Mouse (Mus musculus): ENCODE results near the gene Mmadhc.
A peak's percentile ranks its signal among the peaks of the same experiment; 100 is the strongest.

The Mmadhc gene

DNA sequence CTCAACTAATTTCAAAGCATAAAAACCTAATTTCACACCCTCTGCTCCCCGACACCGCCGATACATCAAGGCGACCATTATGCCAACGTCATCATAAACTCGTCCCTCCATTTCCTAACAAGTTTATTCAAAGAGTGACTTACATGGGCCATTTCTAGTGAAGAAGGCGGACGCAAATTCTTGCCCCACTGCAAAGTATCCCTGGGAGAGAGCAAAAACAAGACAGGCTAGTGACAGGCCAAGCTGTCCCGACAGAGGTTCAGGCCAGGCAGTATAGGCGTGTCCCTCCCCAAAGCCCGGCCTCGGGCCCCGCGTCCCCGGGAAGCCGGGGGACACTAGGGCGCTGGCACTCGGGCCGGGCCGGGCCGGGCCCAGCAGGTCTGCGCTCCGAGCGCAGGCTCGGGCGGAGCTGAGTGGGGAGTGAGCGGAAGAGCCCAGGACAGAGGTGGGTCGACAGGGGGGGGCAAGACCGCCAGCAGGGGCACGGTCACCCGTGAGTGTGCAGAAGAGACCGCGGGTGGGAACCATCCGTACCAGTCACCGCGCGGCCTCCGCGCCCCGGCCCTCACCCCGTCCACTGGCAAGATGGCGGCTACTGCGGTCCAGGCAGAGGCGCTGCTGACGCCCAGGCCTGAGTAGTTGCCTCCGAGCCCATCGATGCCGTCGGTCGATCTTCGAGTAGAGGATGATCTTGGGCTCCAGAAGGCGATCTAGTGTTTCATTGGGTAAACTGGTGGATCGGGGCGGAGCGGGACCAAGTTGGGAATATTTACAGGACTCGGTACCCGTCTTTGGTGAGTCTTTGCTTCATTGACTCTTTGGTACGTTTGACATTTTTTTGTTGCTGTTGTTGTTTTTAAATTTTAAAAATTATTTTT is at the start of gene Mmadhc:
Mmadhc (minus strand) TSS at position 693 of the 878 bp plus-strand sequence.
- peak; percentile 91 for DNase-seq

GRCm38 (mm10) chr2:50343598-50343997 is 47.0 kb upstream of the Mmadhc start:
- DNase-seq: no peak

GRCm38 (mm10) chr2:50339061-50339460 is 42.5 kb upstream of the Mmadhc start:
- DNase-seq: no peak

DNA sequence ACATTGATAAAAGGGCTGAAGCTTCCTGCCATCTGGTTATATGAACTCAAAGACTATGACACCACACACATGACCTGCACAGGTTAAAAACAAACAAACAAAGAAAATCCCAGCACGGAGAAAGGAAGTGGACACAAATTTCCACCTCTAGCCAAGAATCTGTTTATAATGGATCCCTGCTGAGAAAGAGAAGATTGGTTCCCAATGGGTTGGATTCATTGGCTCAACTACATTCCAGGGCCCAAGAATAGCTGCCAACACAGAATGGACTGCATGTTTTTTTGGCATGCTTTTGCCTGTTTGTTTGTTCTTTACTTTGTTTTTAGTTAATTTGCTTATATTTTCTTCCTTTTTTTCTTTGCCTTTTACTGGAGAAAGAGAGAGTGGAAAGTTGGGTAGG is 41.0 kb upstream of the Mmadhc start:
- DNase-seq: no peak

- DNase-seq: no peak
Observed at GRCm38 (mm10) chr2:50331716-50332270, 35.2 kb upstream of the Mmadhc start.

DNA sequence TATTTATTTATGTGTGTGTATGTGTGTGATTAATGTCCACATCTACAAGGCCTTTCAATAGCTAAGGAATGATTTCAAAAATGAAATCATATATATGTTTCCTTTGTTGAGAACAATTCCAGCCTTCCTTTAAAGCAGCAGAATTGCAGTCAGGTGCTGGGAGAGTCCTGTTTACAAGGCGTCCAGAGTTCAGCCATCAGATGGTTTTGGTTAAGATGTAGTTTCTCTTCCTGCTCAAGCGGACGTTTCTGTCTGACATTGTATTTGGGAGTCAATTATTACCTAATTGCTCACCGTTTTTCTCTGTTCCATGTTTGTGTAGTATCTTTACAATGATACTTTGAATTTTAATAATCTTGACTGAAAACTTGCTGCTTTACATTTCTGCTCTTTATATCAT is 31.6 kb upstream of the Mmadhc start:
- no peak for DNase-seq

DNA sequence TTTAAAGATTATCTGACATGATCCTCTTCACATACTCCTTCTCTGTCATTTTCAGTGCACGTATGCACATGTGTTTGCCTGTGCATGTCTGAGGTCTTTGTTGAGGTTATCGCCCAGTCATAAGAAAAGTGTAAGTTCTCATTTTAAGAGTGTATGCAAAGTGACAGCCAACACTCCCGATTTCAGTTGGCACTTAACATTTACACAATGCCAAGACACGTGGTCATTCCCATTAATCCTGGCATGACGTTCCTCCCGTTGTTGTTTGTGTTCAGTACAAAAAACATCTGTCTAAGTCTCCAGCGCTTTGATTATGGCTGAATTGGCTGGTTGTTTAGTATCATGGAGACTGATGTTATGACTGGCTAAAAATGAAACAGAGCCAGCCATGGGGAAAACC is 28.2 kb upstream of the Mmadhc start:
- no peak for DNase-seq

- DNase-seq: peak; percentile 60
Observed at GRCm38 (mm10) chr2:50306663-50307320, 10.2 kb upstream of the Mmadhc start.

- DNase-seq: no peak
Observed at GRCm38 (mm10) chr2:50304824-50305577, 8.4 kb upstream of the Mmadhc start.

DNA sequence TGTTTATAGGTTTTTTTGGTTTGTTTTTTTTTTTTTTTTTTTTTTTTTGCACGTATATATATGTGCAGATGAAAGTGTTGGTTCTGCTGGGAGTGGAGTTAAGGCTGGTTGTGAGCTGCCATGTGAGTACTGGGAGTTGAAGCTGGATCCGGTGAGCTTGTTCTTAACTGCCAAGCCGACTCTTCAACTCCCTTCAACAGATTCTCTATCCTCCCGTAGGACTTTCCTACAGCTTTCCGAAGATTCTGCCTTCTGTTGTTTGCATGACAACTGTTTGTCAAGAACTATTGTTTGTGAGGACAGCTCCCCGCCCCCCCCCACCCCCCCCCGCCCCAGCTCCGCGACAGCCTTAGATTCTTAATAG is 368 bp upstream of the Mmadhc start:
- DNase-seq: peak; percentile 12

GRCm38 (mm10) chr2:50295562-50295961 is 1.0 kb downstream of the Mmadhc start:
- no peak for DNase-seq

GRCm38 (mm10) chr2:50294084-50294483 is 2.5 kb downstream of the Mmadhc start:
- DNase-seq: no peak

DNA sequence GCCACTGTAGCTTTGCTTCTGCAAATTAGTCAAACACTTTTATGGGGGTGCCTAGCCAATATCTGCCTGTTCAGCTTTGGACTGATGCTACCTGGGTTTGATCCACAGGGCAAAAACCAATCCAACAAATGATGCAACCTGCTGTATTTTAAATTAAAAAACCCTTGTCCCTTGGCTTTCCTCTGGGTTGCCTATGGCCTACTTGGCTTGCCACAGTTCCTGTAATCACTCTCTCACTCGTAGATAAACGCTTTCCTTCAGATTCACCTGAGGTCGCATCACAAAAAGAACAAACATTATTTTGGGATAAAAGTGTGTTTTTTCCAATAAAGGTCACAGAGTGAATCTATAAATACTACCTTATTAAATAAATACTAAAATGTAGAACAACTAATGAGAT is 3.0 kb downstream of the Mmadhc start:
- no peak for DNase-seq

DNA sequence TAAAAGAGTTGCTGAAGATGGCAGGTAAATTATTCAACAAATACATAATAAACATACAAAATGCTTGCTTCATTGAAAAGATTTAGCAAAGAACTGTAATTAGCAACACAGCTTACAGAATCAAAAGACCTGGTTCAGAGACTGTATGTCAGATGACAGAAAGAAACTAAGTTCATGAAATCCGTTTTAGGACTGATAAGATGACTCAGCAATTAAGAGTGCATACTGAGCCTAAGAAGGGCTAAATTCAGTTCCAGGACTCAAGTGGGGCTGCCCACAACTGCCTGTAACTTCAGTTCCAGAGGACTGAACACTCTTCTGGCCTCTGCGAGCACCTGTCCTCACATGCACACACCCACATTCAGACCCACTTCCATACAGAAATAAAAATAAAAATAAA is 4.7 kb downstream of the Mmadhc start:
- no peak for DNase-seq

GRCm38 (mm10) chr2:50290754-50291153 is 5.8 kb downstream of the Mmadhc start:
- no peak for DNase-seq

- DNase-seq: no peak
Observed at GRCm38 (mm10) chr2:50284781-50285180, 11.8 kb downstream of the Mmadhc start.

GRCm38 (mm10) chr2:50284040-50284439 is 12.6 kb downstream of the Mmadhc start:
- DNase-seq: no peak

- no peak for DNase-seq
Observed at GRCm38 (mm10) chr2:50276715-50277114, 19.9 kb downstream of the Mmadhc start.

DNA sequence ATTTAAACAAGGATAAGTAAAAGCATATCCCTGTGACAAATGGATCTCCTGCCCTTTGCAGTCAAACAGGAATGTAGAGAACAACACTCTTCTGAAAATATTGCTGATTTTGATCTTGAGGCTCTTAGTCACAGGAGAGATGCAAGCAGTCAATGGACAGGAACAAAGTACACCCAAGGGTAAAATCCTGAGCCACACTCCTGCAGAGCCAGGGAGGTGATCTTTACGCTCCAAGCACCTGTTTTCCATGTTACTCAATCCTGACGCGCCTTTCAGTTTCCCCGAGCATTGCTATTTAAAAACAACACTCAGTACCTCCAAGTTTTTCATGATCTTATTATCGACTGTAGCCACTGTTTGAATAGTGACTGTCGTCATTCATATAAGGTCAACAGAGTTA is 23.2 kb downstream of the Mmadhc start:
- no peak for DNase-seq

DNA sequence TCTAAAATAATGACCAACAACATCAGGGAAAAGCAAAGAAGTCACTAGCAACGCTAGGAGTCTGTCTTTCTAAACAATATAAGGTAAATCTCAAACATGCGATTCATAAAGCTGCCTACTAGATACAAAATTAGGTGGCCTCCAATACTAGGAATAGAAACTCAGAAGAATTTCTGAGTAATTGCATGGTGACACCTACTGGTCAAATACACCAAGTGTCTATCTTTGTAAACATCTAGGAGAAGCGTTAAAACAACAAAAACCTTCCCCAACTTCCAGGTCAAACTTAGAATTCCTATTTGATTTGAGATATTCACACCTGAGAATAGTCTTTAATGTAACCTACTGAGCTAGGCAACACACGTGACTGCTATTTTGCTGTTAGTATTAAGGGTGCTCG is 24.4 kb downstream of the Mmadhc start:
- DNase-seq: no peak

DNA sequence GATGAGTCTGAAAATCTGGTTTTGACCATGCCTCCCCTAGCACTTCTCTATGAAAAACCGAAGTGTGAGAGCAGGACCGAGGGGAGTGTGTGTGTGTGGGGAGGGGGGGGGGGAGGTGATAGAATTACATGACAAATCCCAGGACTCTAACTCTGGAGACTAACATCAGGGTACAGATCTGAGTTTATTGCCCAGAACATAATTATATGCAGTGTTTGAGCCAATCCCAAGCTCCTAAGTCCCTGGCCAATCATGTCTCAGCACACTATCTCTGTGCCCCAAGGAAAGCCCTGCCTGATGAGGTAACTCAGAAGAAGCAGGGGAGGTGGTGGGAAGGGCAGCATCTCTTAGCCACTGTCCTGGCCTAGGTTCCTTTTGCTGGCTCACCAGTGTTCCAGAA is 28.1 kb downstream of the Mmadhc start:
- DNase-seq: no peak

GRCm38 (mm10) chr2:50267046-50267445 is 29.6 kb downstream of the Mmadhc start:
- no peak for DNase-seq

DNA sequence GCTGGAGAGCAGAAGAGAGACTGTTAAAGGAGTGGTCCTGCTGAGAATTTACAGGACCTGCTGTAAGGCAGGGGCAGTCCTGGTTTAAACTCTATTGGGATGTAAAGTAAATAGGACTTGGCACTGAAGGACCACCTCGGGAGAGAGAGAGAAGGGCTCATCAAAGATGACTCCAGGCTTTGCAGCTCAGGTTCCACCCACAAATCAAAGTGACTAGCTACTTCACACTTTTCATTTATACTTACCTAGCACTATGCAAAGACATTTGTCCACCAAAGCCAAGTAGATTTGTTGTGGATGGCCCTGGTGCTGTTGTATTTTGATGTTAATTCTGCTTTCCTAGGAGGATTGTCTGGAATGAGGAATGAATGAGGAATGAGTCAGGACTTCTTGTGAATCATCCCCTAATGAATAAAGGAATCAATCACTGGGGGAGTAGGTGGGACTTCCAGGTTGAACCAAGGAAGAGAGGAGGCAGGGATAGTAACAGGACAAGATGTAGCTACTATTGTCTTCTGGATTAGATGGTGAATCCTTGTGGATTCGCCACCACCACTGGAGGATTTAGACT is 31.3 kb downstream of the Mmadhc start:
- DNase-seq: no peak

Data from thymus, postnatal 14 days (tissue).